In the genomic region with DNA sequence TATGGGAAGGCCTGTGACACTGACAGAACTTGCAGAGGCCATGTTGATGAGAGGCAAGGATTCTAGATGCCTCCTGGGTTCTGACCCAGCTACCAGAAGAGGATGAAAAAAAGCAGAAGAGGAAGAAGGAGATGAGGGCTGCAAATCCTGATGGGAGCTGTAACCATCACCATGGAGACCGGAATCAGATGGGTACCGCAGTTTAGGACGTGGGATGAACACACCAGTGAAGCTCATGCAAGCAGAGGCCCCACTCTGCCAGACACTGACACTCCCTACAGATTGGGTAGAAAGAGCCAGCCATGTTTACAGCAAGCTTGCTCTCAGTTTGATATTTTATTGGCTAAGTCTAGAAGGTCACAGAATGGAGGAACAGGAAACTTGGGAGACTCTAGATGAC, we compare ENCODE assay signal across 19 mouse cellular contexts.
DNase-seq lines count a peak whose midpoint lies in the region; ATAC-seq lines count a peak whose summit lies in the region.
"Had no signal": no experiment of that assay in that cellular context is flagged by ENCODE, and none has a peak within 500 bp of the region (broad histone marks: within the 10 kb centered on the region; RNA-seq: fewer than 3 reads in every experiment).

No protein-coding gene starts in this region.

- 86% methylated on average over 3 of the region's 3 CpGs for WGBS in heart, embryonic 15.5 days

- no peak for ATAC-seq in heart, embryonic 15.5 days (replicated peaks; ENCODE audit: insufficient number of reproducible peaks, insufficient read depth, low FRiP score, low read depth)
- ATAC-seq: CD4-positive, CD25-positive, alpha-beta regulatory T cell, adult 4 months; liver, embryonic 12.5 days; midbrain, embryonic 16.5 days; Patski had no signal

- no peak overlapping the region for H3K9ac ChIP-seq in heart, embryonic 15.5 days
- H3K9ac ChIP-seq: forebrain, embryonic 12.5 days; limb, embryonic 12.5 days; liver, embryonic 12.5 days; lung, embryonic 14.5 days; neural tube, embryonic 15.5 days had no signal

- H3K4me1 ChIP-seq in heart, embryonic 15.5 days (replicated peaks) = peaks cover 29% of the 10 kb centered on the region
- H3K4me1 ChIP-seq: liver, embryonic 12.5 days had no signal

- no peaks in the 10 kb centered on the region for H3K27me3 ChIP-seq in heart, embryonic 15.5 days
- H3K27me3 ChIP-seq: forebrain, embryonic 12.5 days; limb, embryonic 12.5 days; liver, embryonic 12.5 days; neural tube, embryonic 15.5 days had no signal

- H3K4me3 ChIP-seq in heart, embryonic 15.5 days = no peak overlapping the region
- H3K4me3 ChIP-seq: embryonic facial prominence, embryonic 10.5 days; forebrain, embryonic 12.5 days; limb, embryonic 12.5 days; liver, embryonic 12.5 days; neural tube, embryonic 15.5 days had no signal

- H3K4me2 ChIP-seq in heart, embryonic 15.5 days = no peak overlapping the region
- H3K4me2 ChIP-seq: forebrain, embryonic 12.5 days; limb, embryonic 12.5 days; liver, embryonic 12.5 days; lung, embryonic 14.5 days; neural tube, embryonic 15.5 days had no signal

- no peaks in the 10 kb centered on the region for H3K36me3 ChIP-seq in heart, embryonic 15.5 days
- H3K36me3 ChIP-seq: embryonic facial prominence, embryonic 10.5 days; forebrain, embryonic 12.5 days; limb, embryonic 12.5 days; liver, embryonic 12.5 days; neural tube, embryonic 15.5 days had no signal

- H3K27ac ChIP-seq in heart, embryonic 15.5 days = peak overlapping the region; percentile 74
- H3K27ac ChIP-seq: embryonic facial prominence, embryonic 10.5 days; forebrain, embryonic 12.5 days; kidney, postnatal 0 days; limb, embryonic 12.5 days; liver, embryonic 12.5 days; neural tube, embryonic 15.5 days had no signal

- intact Hi-C loops in heart, postnatal 25 days (cut with DNase I) = loop anchor here (10.0 kb wide), 1 partner anchor 453 kb away; no protein-coding TSS in a partner anchor
- intact Hi-C loops in left cerebral cortex, postnatal 14 days (cut with DNase I) = loop anchor here (5.0 to 10.0 kb wide), 4 partner anchors 90 to 423 kb away; partner anchors contain the start of gene Gatb
- intact Hi-C loops in left cerebral cortex, postnatal 4 days (cut with DNase I) = loop anchor here (5.0 to 10.0 kb wide), 2 partner anchors 177 to 225 kb away; no protein-coding TSS in a partner anchor

- peak; percentile 23 for DNase-seq in cerebellum, adult 8-10 months
- DNase-seq in cerebellum, adult 11-12 months = no peak
- no peak for DNase-seq in heart, postnatal 25 days (ENCODE audit: low spot score)
- DNase-seq in left cerebral cortex, postnatal 14 days (ENCODE audit: low spot score in 2 of 2) = peak; percentile 40 to 41
- DNase-seq in left cerebral cortex, postnatal 4 days = no peak
- DNase-seq in spleen, postnatal 14 days (ENCODE audit: low spot score in 2 of 2) = no peak
- DNase-seq: adrenal gland, adult 8-10 months; thymus, postnatal 25 days had no signal

- no peaks in the 10 kb centered on the region for H3K9me3 ChIP-seq in heart, embryonic 15.5 days (replicated peaks)
- H3K9me3 ChIP-seq: forebrain, embryonic 12.5 days; liver, embryonic 12.5 days; neural tube, embryonic 15.5 days had no signal

Comparison
In these comparisons a context has a peak if more than half of its experiments do, and no peak if none do; other contexts are left out.
1. DNase-seq: peak in cerebellum, adult 8-10 months (single experiment) and left cerebral cortex, postnatal 14 days (2 of 2); none in cerebellum, adult 11-12 months (single experiment), heart, postnatal 25 days (single experiment), left cerebral cortex, postnatal 4 days (single experiment) and spleen, postnatal 14 days (0 of 2).